Mouse (Mus musculus): ENCODE results near the gene Vtn. TPM values are rescaled to one million over a fixed set of nuclear protein-coding genes. Genes with fewer than 3 reads are reported as not detected.

Gene Vtn
- polyA plus RNA-seq, 1 experiment, result 2.6 TPM

DNA sequence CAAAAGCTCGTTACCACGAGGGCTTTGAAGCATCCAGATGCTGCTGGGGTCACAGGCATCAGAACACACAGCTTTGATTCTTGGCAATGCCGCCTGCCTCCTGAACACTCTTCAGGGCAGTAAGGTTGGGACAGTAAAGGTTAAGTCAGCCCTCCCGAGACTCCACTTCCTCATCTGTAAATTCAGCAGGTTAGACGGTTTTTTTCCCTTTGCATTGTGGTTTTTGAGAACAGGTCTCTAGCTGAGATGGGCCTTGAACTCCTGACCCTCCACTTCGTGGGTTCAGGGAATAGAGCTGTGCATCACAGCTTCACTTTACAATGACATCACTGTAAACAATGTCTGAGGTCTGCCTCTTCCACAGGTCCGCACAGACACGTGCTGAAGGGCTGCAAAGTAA is 46.3 kb downstream of the Vtn start:
- no peak overlapping the region for H3K27ac ChIP-seq (ENCODE audit: insufficient read depth, low read length)
- peaks cover 13% of the 10 kb centered on the region for H3K36me3 ChIP-seq (ENCODE audit: control insufficient read depth, insufficient read depth, low read length)
- no peak for TF ChIP-seq POLR2A (IDR thresholded peaks at IDR 0.05; ENCODE audit: low read depth, low read length)
- no peak for TF ChIP-seq CTCF (IDR thresholded peaks at IDR 0.05; ENCODE audit: extremely low read depth, insufficient read depth, insufficient read length, insufficient replicate concordance)
- DNase-seq (ENCODE audit: low read depth in 1 of 2, low spot score in 2 of 2), result no peak
- no peak overlapping the region for H3K4me3 ChIP-seq (ENCODE audit: extremely low read depth, insufficient read depth, insufficient read length)
- WGBS, result 56% methylated on average over 8 of the region's 8 CpGs
- H3K27me3 ChIP-seq (ENCODE audit: control insufficient read depth, insufficient read depth, low read length), result no peaks in the 10 kb centered on the region
- H3K4me1 ChIP-seq (ENCODE audit: control insufficient read depth, insufficient read depth, insufficient read length), result no peaks in the 10 kb centered on the region; the same call in 1 of the 2 replicates

DNA sequence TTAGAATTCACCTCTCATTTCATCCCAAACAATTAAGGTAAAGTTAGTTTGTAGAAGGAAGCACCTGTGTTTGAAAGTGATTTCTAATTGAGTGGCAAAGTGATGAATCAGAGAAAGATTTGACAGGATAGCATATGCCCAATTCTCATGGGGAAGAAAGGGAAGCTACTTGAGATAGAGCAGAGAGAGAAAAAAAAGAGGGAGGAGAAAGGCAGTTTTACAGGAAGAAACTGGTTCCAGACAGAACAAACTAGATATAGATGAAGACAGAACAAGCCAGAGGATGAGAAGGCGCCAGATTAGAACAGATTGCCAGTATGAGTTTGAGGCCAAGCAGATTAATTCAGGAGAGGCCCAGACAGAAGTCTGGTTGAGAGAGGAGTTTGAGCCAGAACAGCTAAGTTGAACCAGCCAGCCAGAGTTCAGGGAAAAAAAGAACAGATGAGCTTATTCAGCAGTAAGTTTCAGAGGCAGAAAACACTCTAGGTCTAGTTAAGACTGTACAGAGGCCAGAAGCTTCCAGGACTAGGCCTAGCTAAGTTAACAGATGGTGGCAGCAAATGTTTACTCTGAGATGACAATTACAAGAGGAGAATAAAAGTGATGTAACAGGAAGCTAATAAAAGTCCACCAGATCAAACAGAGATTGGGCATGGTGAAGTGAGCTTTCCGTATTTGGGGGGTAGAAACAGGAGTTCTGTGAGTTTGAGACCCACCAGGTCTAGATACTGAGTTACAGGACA is 49.0 kb downstream of the Vtn start:
- no peaks in the 10 kb centered on the region for H3K27me3 ChIP-seq (ENCODE audit: control insufficient read depth, insufficient read depth, low read length)
- no peak overlapping the region for H3K27ac ChIP-seq (ENCODE audit: insufficient read depth, low read length)
- no peak overlapping the region for H3K4me3 ChIP-seq (ENCODE audit: extremely low read depth, insufficient read depth, insufficient read length)
- no peak for DNase-seq (ENCODE audit: low read depth in 1 of 2, low spot score in 2 of 2)
- H3K4me1 ChIP-seq (ENCODE audit: control insufficient read depth, insufficient read depth, insufficient read length), result no peaks in the 10 kb centered on the region; the same call in 1 of the 2 replicates
- WGBS, result 77% methylated on average over 2 of the region's 2 CpGs
- peaks cover under 1% of the 10 kb centered on the region for H3K36me3 ChIP-seq (ENCODE audit: control insufficient read depth, insufficient read depth, low read length)
- no peak for TF ChIP-seq POLR2A (IDR thresholded peaks at IDR 0.05; ENCODE audit: low read depth, low read length)
- no peak for TF ChIP-seq CTCF (IDR thresholded peaks at IDR 0.05; ENCODE audit: extremely low read depth, insufficient read depth, insufficient read length, insufficient replicate concordance)

DNA sequence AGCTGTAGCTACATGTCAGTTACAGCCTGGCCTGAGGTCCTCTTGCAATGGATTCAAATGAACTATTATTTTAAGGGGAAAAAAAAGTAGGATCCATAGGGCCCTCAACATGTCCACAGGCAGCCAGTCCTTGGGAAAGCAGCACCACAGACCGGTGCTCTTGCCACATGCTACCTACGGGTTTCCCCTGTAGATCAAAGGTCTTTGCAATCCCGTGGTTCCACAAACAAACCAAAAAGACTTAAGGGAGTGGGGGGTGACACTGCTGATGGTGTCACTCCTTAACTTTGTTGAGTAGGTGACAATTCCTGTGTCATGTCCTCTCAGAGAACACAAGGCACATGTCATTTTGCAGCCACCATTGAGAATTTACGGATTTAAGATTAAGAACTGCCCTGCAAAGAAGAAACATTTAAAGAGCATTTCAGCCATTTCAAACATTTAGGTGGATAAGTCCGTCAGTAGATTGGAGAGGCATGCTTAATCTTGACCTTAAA is 50.6 kb downstream of the Vtn start:
- DNase-seq (ENCODE audit: low read depth in 1 of 2, low spot score in 2 of 2), result no peak
- Histone ChIP-seq H3K36me3 (ENCODE audit: control insufficient read depth, insufficient read depth, low read length) (no peaks in the 10 kb centered on the region), H3K4me1 (ENCODE audit: control insufficient read depth, insufficient read depth, insufficient read length) (no peaks in the 10 kb centered on the region; the same call in 1 of the 2 replicates), H3K27me3 (ENCODE audit: control insufficient read depth, insufficient read depth, low read length) (no peaks in the 10 kb centered on the region), H3K4me3 (ENCODE audit: extremely low read depth, insufficient read depth, insufficient read length) (peak overlapping the region; percentile 85; the same call in 1 of the 2 replicates), H3K27ac (ENCODE audit: insufficient read depth, low read length) (no peak overlapping the region)
- TF ChIP-seq POLR2A (IDR thresholded peaks at IDR 0.05; ENCODE audit: low read depth, low read length) (no peak), CTCF (IDR thresholded peaks at IDR 0.05; ENCODE audit: extremely low read depth, insufficient read depth, insufficient read length, insufficient replicate concordance) (no peak)
- WGBS, result 20% methylated on average over 5 of the region's 5 CpGs

DNA sequence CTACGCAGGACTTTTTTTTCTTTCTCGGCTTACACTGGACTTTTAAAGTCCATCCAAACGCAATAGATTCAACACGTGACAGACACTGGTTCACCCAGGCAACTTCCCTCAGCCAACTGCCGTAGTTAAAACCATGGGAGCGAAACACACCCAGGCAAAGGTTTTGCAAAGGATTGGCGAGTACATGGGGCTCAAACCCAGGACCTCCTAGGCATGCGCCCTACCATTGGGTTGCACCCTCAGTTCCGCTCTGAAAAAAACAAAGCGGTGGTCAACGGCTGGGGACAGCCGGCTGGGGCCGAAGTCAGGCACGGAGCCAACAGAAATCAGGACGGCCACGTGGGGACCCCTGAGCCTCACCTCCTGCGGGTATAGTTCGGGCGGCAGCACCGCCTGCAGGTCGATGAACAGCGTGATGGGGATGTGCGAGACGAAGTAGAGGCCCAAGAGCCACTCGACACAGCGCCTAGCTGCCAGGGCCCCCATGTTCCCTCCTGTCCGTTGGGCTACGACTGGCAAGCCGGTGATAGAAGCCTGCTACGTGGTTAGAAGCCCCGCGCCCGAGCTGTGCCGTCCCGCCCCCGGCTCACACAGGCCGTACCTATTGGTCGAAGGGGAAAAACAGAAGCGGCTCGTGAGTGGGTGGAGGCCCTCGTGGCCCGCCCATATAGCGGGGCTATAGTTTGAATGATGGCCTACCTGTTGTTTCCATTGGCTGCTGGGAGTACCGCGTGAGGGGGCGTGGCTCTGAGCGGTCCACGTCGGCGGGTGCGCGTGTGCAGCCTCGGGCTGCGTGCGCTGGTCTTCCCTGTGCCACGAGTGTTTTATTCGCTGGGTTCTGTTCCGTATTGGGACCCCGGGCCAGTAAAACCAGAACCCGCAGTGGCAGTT is 51.5 kb downstream of the Vtn start, which contains the start of gene Tmem97:
Gene Tmem97 (minus strand): TSS at position 610 of the 891 bp plus-strand sequence.
- peak within 1 kb of the TSS; percentile 85 for H3K4me3 ChIP-seq (ENCODE audit: extremely low read depth, insufficient read depth, insufficient read length)
- under 1% methylated on average over 60 of the region's 60 CpGs for WGBS
- TF ChIP-seq CTCF (IDR thresholded peaks at IDR 0.05; ENCODE audit: extremely low read depth, insufficient read depth, insufficient read length, insufficient replicate concordance), result no peak
- peak; percentile 69; the same call in 1 of the 2 replicates for TF ChIP-seq POLR2A (IDR thresholded peaks at IDR 0.05; ENCODE audit: low read depth, low read length)
- H3K36me3 ChIP-seq (ENCODE audit: control insufficient read depth, insufficient read depth, low read length), result no peaks in the 10 kb centered on the region
- no peaks in the 10 kb centered on the region; the same call in 1 of the 2 replicates for H3K4me1 ChIP-seq (ENCODE audit: control insufficient read depth, insufficient read depth, insufficient read length)
- DNase-seq (ENCODE audit: low read depth in 1 of 2, low spot score in 2 of 2), result peak; percentile 89 to 93
- H3K27me3 ChIP-seq (ENCODE audit: control insufficient read depth, insufficient read depth, low read length), result no peaks in the 10 kb centered on the region
- peak within 1 kb of the TSS; percentile 47 for H3K27ac ChIP-seq (ENCODE audit: insufficient read depth, low read length)

DNA sequence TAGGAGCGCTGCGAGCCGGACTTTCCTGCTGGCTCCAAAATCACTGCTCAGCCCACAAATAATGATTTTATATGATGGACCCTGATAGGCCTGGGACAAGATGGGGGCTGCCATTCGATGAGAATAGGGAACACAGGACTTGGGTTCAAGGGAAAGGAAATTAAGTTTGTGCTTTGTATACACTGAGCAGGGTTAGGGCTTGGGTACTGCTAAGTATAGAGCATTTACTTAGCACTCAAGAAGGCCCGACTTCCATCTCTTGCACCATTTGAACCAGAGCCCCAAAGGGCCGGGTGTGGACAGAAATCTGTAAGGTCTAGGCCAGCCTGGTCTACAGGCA is 52.1 kb downstream of the Vtn start:
- no peaks in the 10 kb centered on the region for H3K27me3 ChIP-seq (ENCODE audit: control insufficient read depth, insufficient read depth, low read length)
- no peaks in the 10 kb centered on the region; the same call in 1 of the 2 replicates for H3K4me1 ChIP-seq (ENCODE audit: control insufficient read depth, insufficient read depth, insufficient read length)
- H3K27ac ChIP-seq (ENCODE audit: insufficient read depth, low read length), result no peak overlapping the region; the same call in 1 of the 2 replicates
- DNase-seq (ENCODE audit: low read depth in 1 of 2, low spot score in 2 of 2), result no peak
- WGBS, result 33% methylated on average over 6 of the region's 6 CpGs
- H3K36me3 ChIP-seq (ENCODE audit: control insufficient read depth, insufficient read depth, low read length), result no peaks in the 10 kb centered on the region
- peak overlapping the region; percentile 62 for H3K4me3 ChIP-seq (ENCODE audit: extremely low read depth, insufficient read depth, insufficient read length)
- TF ChIP-seq POLR2A (IDR thresholded peaks at IDR 0.05; ENCODE audit: low read depth, low read length) (no peak), CTCF (IDR thresholded peaks at IDR 0.05; ENCODE audit: extremely low read depth, insufficient read depth, insufficient read length, insufficient replicate concordance) (no peak)

Other genes starting within 250 kb of the Vtn start
- 41.4 and 46.3 TPM in 2 replicates for gene 2610507B11Rik, start 237.3 kb upstream of the Vtn start, polyA plus RNA-seq (2012; rRNA removed)
- 0.22 and 0.32 TPM in 2 replicates for gene BC030499, start 208.2 kb upstream of the Vtn start, polyA plus RNA-seq (2012; rRNA removed)
- gene Spag5, start 197.6 kb upstream of the Vtn start, polyA plus RNA-seq (2012; rRNA removed), result 7.2 and 10.2 TPM in 2 replicates
- gene Aldoc, start 176.1 kb upstream of the Vtn start, polyA plus RNA-seq (2012; rRNA removed), result 3.6 and 4.4 TPM in 2 replicates
- 66.7 and 81.9 TPM in 2 replicates for gene Pigs, start 170.7 kb upstream of the Vtn start, polyA plus RNA-seq (2012; rRNA removed)
- 66.6 and 81.6 TPM in 2 replicates for gene Unc119, start 155.6 kb upstream of the Vtn start, polyA plus RNA-seq (2012; rRNA removed)
- gene Foxn1, start 112.5 kb upstream of the Vtn start, polyA plus RNA-seq (2012; rRNA removed), result not detected in 2 replicates
- 0.28 and 0.41 TPM in 2 replicates for gene Slc13a2, start 76.9 kb upstream of the Vtn start, polyA plus RNA-seq (2012; rRNA removed)
- gene Slc46a1, start 33.4 kb upstream of the Vtn start, polyA plus RNA-seq (2012; rRNA removed), result 5.5 and 6.1 TPM in 2 replicates
- gene Sarm1, start 1.3 kb upstream of the Vtn start, polyA plus RNA-seq (2012; rRNA removed), result 0.51 and 1.0 TPM in 2 replicates
- not detected in 2 replicates for gene Sebox, start 4.4 kb downstream of the Vtn start, polyA plus RNA-seq (2012; rRNA removed)
- gene Tmem199, start 13.1 kb downstream of the Vtn start, polyA plus RNA-seq (2012; rRNA removed), result 8.7 and 9.8 TPM in 2 replicates
- 21.0 and 22.7 TPM in 2 replicates for gene Poldip2, start 13.1 kb downstream of the Vtn start, polyA plus RNA-seq (2012; rRNA removed)
- 10.4 and 11.8 TPM in 2 replicates for gene Tnfaip1, start 37.2 kb downstream of the Vtn start, polyA plus RNA-seq (2012; rRNA removed)
- gene Ift20, start 37.3 kb downstream of the Vtn start, polyA plus RNA-seq (2012; rRNA removed), result 41.7 and 44.8 TPM in 2 replicates
- gene Tmem97, start 51.7 kb downstream of the Vtn start, polyA plus RNA-seq (2012; rRNA removed), result 15.6 and 19.9 TPM in 2 replicates
- gene Nlk, start 198.3 kb downstream of the Vtn start, polyA plus RNA-seq (2012; rRNA removed), result 13.8 and 24.0 TPM in 2 replicates

All from spleen, adult 2 months (tissue).